Mouse (Mus musculus): ENCODE data around the gene Cdc42ep2.
"Not testable (repeated sequence)": the region's sequence is repeated elsewhere in the genome, so short reads cannot be mapped to it uniquely, and the experiment has no call there.

The Cdc42ep2 gene

GRCm38 (mm10) chr19:5912103-5913006, 12.3 kb downstream of the Cdc42ep2 start:
- DNase-seq (ENCODE audit: low read depth, low spot score) = peak; percentile 100

GRCm38 (mm10) chr19:5911430-5912102, 13.1 kb downstream of the Cdc42ep2 start:
- DNase-seq (ENCODE audit: low read depth, low spot score) = no peak

DNA sequence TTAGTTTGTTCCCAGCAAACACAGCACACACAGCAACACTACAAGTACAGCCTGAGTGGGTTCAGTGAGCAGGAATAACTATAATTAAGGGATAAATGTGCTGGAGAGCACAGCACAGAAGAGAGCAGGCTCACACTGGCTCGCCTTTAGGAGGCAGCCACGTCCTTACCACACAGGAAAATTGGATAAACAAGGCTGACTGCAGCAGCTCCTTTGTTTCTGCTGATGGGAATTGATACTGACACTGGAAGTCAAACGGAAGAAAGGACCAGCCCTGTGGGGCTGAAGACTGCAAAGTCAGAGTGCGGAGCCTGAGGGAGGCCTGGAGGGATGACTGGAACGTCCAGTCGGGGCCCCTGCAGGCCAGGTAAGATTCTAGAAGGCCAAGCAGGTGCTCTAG, 14.4 kb downstream of the Cdc42ep2 start:
- no peak for DNase-seq (ENCODE audit: low read depth, low spot score)

- DNase-seq (ENCODE audit: low read depth, low spot score) = no peak
These were observed 17.3 kb downstream of the Cdc42ep2 start for GRCm38 (mm10) chr19:5907275-5907674.

- DNase-seq (ENCODE audit: low read depth, low spot score) = peak; percentile 98
These were observed 30.5 kb downstream of the Cdc42ep2 start, which contains the start of gene Tigd3 for GRCm38 (mm10) chr19:5894002-5894678. Gene Tigd3 (minus strand): TSS chr19:5894149.

DNA sequence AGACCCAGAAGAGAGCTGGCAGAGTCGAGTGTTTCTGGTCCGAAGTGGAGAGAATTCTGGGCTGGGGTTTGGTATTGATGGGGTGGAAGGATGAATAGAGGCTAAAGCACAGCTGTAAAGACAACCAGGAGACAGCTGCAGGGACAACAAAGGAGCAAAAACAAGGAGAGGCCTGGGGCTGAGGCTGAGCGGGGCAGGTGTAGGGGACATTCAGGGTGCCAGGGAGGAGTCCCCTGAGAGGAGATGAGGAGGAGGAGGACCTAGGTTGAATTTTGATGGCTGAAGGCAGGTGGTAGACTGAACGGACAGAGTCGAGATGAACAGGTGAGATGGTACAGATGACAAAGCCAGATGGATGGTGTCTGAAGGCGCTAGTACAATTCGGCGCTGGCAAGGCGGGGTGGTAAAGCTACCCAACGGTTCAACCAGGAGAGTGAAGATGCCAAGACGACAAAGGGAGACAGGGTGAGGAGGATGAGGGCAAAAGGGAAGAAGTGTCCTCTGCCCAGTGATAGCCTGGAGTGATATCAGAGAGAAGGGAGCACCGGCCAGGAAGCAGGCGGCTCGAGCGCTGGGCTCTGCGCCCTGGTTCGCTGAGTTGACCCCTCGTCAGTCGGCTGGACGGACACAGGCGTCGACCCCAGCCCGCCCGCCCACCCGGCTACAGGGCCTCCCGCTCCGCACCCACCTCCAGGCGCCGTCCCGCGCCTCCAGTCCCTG, 31.2 kb downstream of the Cdc42ep2 start:
- DNase-seq (ENCODE audit: low read depth, low spot score) = no peak

DNA sequence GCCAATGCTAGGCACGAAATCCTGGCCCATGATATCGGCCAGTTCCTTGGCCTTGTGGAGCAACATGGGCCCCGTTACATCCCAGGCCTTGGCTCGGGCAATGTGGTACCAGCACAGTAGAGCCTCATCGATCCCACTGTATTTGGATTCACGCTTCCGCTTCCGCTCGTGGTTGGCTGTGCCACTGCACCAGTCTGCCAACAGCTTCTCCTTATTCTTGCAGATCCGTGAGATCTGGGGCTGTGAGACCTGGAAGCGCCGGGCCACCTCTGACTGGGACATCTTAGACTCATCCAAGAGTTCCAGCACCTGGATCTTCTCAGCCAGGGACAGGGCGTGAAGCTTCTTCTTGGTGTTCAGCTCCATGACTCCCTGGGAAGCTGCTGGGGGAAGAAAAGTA, 31.9 kb downstream of the Cdc42ep2 start:
- DNase-seq (ENCODE audit: low read depth, low spot score) = peak; percentile 13

DNA sequence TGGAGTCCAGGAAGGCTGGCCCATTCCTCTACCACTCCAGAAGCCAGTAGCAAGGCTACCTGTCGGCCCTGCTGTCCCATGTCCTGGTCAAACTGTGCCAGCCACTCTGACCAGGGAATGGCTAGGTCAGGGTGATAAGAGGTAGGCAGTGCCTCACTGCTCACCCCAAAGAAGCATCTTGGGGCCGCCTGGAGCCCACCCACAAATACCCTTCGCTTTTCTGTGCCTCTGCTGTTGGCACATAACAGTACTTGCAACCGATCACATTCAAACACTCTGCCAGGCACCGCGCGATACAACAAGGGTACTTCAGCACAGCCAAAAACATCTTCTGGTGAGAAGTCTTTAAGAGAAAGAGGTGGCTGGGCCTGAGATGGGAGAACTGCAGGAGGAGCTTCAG, 32.4 kb downstream of the Cdc42ep2 start:
- no peak for DNase-seq (ENCODE audit: low read depth, low spot score)

DNA sequence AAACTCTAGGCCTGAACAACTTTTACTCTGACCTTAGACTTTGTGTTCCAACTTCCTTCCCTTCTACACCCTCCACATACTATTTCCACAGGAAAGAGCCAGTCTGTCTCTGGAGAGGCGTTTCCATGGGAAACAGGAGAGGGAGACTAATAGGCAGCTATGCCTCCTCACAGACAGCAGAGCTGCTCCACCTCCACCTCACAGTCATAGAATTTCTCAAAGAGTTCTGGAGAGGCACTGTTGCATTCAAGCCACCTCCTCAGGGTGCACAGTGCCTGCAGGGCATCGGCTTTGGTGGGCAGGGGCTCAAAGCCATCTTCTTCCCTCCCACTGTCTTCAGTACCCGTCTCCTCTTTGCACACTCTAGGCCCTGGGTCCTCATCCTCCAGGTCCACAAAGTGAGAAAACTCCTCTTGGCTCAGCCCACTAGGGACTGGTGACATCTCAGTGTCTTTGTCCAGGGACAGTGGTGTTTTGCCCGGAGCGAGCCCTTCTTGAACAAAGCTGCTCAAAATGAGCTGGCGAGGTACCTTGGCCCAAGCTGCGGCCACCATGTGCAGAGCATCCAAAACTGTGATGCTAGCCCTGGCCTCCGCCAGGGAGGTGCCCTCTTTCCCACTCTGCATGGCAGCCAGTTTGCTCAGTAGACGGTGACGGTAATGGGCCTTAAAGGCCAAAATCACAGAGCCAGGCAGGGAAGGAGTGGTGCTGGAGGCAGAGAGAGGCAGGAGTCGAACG, 32.9 kb downstream of the Cdc42ep2 start:
- DNase-seq (ENCODE audit: low read depth, low spot score) = no peak

DNA sequence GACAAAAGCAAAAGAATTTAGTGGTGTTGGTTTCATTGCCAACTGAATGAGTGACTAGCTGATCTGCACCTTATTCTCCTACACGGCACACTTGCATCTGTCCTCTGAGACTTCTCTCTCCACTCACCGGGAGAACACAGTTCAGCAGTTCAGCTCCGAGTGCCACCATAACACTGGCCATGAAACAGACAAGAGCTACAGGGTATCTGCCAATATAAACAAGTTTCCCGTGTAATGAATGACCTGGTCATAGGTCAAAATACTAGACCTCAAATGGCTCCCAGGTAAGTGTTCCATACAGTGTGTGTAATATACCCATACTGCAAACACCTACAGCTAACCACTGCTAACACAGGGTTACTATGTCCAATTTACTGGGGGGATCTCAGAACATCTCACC, 35.4 kb downstream of the Cdc42ep2 start:
- no peak for DNase-seq (ENCODE audit: low read depth, low spot score)

- no peak for DNase-seq (ENCODE audit: low read depth, low spot score)
These were observed 37.3 kb downstream of the Cdc42ep2 start for GRCm38 (mm10) chr19:5887234-5887815.

DNA sequence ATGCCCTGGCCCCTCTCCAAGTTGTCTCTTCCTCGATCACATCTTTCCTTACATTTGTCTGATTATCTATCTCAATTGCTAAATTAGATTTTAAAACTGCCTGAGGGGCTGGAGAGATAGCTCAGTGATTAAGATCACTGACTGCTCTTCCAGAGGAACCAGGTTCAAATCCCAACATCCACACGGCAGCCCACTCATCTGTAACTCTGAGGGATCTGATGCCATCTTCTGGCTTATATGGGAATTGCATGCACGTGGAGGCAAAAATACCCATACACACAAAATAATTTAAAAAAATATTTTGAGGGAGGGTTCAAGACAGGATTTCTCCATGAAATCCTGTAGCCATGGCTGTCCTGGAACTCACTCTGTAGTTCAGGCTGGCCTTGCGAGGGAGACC, 38.8 kb downstream of the Cdc42ep2 start:
- DNase-seq (ENCODE audit: low read depth, low spot score) = peak; percentile 68

- no peak for DNase-seq (ENCODE audit: low read depth, low spot score)
These were observed 40.7 kb downstream of the Cdc42ep2 start for GRCm38 (mm10) chr19:5883935-5884334.

DNA sequence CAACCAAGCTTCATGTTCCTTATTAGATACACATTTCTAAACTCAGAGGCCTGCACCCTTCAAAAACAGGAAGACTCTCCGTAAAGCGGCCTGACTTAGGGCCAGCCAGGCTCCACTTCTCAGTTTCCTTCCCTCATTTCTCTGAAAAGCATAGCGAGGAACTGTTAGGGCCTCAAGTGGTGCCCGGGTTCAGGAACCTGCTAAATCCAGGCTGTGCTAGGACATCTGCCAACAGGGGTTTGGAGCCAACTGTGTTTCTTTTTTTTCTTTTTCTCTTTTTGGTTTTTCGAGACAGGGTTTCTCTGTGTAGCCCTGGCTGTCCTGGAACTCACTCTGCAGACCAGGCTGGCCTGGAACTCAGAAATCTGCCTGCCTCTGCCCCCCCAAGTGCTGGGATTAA, 42.5 kb downstream of the Cdc42ep2 start:
- DNase-seq (ENCODE audit: low read depth, low spot score) = not testable (repeated sequence)

- no peak for DNase-seq (ENCODE audit: low read depth, low spot score)
These were observed 43.5 kb downstream of the Cdc42ep2 start for GRCm38 (mm10) chr19:5881155-5881554.

DNA sequence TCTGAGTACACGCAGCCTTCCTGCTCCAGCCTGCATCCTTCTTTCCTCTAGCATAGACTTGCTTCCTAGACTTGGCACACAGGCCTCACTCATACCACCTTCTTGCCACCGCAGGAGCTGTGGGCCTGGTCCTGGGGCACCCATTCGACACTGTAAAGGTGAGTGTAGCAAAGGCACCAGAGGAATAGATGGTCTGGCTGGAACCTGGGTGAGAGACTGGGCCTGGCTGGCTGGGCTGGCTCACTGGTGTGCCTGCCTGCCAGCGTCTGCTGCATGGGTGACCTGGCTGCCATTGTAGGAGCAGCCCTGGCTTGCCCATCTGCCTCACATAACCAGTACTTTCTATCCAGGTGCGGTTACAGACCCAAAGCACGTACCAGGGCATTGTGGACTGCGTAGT, 44.9 kb downstream of the Cdc42ep2 start:
- DNase-seq (ENCODE audit: low read depth, low spot score) = no peak

DNA sequence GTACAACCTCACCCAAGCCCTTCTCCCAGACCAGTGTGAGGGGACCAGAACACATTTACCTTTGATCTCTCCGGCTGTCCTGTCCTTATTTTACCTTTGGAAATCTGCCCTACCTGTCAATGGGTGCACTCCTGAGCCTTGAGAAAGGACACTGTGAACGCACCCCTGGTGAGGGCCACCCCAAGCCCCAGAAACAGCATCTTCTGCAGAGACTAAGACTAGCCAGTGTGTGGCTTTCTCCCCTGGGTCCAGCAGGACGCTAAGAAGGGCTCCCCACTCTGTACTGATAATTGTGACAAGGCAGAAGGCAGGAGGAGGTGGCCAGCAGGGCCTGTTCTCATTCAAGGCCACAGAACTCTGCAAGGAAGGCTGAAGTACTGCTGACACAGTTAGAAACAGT, 45.7 kb downstream of the Cdc42ep2 start:
- no peak for DNase-seq (ENCODE audit: low read depth, low spot score)

DNA sequence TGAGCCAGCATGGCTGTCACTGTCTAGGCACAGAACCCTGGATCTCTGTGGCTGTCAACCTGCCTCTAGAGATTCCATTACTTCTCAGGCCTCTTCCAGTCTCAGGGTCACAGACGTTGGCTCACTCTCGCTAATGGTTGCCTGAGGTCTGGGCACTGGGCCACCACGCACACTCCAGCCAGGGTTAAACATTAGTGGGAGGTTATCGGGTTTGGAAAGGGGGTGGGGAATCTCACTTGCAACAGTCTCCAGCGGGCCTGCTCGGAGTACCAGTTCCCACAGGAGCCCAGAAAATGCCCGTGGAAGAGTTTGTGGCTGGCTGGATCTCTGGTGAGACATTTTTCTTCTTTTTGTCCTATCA, 46.3 kb downstream of the Cdc42ep2 start:
- DNase-seq (ENCODE audit: low read depth, low spot score) = no peak

- peak; percentile 87 for DNase-seq (ENCODE audit: low read depth, low spot score)
These were observed 46.8 kb downstream of the Cdc42ep2 start, which contains the start of gene Slc25a45 for GRCm38 (mm10) chr19:5877618-5878361. Gene Slc25a45 (plus strand): TSS chr19:5877808.

- peak; percentile 98 for DNase-seq (ENCODE audit: low read depth, low spot score)
These were observed 49.6 kb downstream of the Cdc42ep2 start, which contains the start of gene Frmd8 for GRCm38 (mm10) chr19:5874969-5875480. Gene Frmd8 (minus strand): TSS chr19:5875274.

All from ZHBTc4 (cell line).